Mouse (Mus musculus): Measurements from ENCODE around the gene Hmcn1. TPM values are rescaled to one million over a fixed set of nuclear protein-coding genes. Genes with fewer than 3 reads are reported as not detected.

Gene Hmcn1
- polyA plus RNA-seq, 1 experiment from 2014 or later = 14.2 TPM

DNA sequence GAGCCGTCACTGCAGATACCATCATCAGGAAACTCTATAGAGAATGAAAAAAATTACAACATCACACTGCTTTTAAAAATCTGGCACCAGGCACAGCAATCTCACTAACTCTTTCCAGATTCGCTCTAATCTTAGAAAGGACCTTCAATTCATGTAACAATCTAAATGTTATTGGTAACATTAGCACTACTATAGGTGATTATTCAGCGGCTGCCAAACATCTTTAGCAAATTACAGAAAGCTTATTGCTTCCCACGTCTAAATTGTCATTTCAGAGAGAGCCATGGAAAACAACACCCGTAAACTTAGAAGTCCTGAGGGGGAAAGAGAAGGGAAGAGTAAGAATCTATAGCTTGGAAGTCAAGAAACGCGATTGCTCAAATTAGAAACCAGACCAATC lies 163.4 kb downstream of the Hmcn1 start:
- Histone ChIP-seq H3K4me3 (no peak overlapping the region), H3K9me3 (replicated peaks) (no peaks in the 10 kb centered on the region), H3K36me3 (no peaks in the 10 kb centered on the region), H3K4me1 (peaks cover 14% of the 10 kb centered on the region), H3K27me3 (ENCODE audit: low read depth, poor library complexity, severe bottlenecking) (peaks cover 3% of the 10 kb centered on the region; the same call in 1 of the 2 replicates), H3K27ac (no peak overlapping the region)
- WGBS = 46% methylated on average over 7 of the region's 7 CpGs
- no peak for DNase-seq (ENCODE audit: low spot score)

DNA sequence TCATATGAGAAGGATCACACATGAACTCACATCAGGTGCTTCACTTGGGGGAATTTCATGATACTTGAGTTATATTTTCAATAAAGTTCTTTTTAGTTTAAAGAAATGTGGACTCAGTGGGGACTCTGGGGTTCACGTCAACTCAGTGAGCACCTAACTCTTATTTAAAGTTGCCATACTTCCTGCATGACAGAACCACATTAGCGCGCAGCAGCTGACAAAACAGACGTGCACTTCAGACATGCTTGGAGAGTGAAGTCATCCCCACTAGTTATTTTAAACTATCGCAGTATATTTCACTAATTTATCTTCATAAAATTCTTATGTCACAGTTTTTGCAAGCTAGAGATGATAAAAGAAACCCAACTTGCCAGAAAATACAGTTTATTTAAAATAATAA lies 166.1 kb downstream of the Hmcn1 start:
- no peak overlapping the region for H3K4me3 ChIP-seq
- H3K27ac ChIP-seq = no peak overlapping the region
- no peak for DNase-seq (ENCODE audit: low spot score)
- peaks cover 14% of the 10 kb centered on the region for H3K4me1 ChIP-seq
- H3K9me3 ChIP-seq (replicated peaks) = no peaks in the 10 kb centered on the region
- H3K27me3 ChIP-seq (ENCODE audit: low read depth, poor library complexity, severe bottlenecking) = peaks cover 3% of the 10 kb centered on the region; the same call in 1 of the 2 replicates
- no peaks in the 10 kb centered on the region for H3K36me3 ChIP-seq
- 81% methylated on average over 5 of the region's 5 CpGs for WGBS

DNA sequence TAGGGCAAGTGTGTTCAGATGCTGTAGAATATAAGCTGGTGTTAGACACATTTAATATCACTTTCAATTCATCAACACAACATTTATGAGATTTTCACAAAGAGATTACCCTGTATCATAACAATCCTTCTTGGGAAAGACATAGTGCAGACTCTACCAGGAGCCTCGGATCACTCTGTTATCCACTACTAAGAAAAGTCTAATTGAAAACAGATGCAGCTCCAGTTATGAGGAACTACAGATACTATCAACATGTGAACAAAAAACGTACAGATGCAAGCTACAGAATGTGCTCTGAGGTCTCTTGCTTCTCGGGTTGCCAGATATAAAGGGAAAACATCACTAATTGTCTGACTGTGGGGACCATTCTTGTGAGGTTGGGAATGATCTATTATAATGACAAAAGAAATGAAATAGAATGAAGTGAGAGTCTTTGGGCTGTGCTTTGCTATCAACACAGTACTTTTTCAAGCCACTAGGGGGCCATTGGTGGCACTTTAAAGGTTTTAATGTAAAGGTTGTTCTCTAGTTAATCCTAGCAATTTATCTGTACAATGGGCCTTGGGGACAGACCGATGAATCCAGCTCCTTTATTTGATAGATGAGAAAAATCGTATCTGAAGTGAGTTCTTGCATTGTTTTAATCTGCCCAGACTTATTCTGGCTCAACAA lies 168.8 kb downstream of the Hmcn1 start:
- no peak overlapping the region for H3K4me3 ChIP-seq
- no peaks in the 10 kb centered on the region for H3K36me3 ChIP-seq
- H3K27ac ChIP-seq = no peak overlapping the region
- DNase-seq (ENCODE audit: low spot score) = no peak
- H3K4me1 ChIP-seq = peaks cover 6% of the 10 kb centered on the region
- no peaks in the 10 kb centered on the region for H3K9me3 ChIP-seq (replicated peaks)
- peaks cover 3% of the 10 kb centered on the region; the same call in 1 of the 2 replicates for H3K27me3 ChIP-seq (ENCODE audit: low read depth, poor library complexity, severe bottlenecking)
- WGBS = 48% methylated on average over 5 of the region's 5 CpGs

DNA sequence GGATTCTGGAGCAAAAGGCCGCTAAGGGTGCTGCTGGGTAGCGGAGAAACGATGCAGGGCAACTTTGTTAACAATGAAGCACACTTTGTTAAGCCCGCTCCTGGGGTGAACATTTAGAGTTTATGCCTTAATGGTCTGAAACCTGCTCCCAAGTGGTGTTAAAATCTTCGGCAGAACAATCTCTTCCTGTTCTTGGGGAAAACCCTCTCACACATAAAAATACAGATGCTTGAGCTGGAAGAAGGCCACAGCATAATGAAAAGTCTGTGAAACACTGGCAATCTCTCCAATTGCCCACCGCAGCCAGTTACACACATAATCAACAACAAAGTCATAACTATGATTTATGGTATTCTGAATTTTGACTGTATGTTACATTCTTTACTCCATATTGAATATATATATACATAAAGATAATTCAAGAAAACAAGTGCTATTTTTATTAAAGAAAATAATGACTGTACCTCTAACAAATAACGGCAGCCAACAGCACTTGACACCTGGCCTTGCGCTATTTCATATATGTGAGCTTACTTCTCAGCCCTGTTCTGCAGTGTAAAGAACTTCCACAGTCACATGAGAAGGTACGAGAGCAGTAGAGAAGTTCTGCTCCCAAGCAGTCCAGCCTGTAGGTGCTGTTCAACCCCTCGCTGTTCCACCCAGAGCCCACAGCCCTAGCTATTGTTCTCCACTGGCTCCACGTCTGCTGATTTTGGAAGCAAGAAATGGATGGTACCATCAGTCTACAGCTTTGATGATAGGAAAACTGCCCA lies 177.0 kb downstream of the Hmcn1 start:
- no peaks in the 10 kb centered on the region for H3K27me3 ChIP-seq (ENCODE audit: low read depth, poor library complexity, severe bottlenecking)
- H3K9me3 ChIP-seq (replicated peaks) = no peaks in the 10 kb centered on the region
- H3K36me3 ChIP-seq = peaks cover 15% of the 10 kb centered on the region; the same call in 1 of the 2 replicates
- 86% methylated on average over 11 of the region's 11 CpGs for WGBS
- no peak for DNase-seq (ENCODE audit: low spot score)
- no peak overlapping the region for H3K4me3 ChIP-seq
- H3K27ac ChIP-seq = no peak overlapping the region; the same call in 1 of the 2 replicates
- H3K4me1 ChIP-seq = 0 out of 2 replicates have a peak, but pooled peaks cover 8% of the 10 kb centered on the region

DNA sequence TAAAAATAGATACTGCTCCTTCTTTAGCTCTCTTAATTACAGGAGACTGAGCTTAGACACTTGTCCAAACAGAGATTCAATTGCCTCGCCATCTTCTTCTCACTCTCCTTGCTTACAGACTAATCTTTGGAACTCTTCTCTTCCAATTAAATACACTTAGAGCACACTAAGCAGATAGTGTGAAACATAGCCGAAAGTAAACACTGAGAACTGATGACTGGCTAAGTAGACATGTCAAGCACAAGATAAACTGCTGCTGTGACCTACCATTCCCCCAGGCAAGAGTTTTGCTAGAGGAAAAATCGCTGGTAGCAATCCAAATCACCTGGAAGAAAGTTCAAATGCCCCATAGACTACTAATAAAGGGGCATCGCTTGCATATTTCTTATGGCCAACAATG lies 178.3 kb downstream of the Hmcn1 start:
- Histone ChIP-seq H3K36me3 (peaks cover 15% of the 10 kb centered on the region; the same call in 1 of the 2 replicates), H3K4me1 (0 out of 2 replicates have a peak, but pooled peaks cover 8% of the 10 kb centered on the region), H3K27ac (no peak overlapping the region), H3K9me3 (replicated peaks) (no peaks in the 10 kb centered on the region), H3K4me3 (no peak overlapping the region), H3K27me3 (ENCODE audit: low read depth, poor library complexity, severe bottlenecking) (no peaks in the 10 kb centered on the region)
- no peak for DNase-seq (ENCODE audit: low spot score)
- WGBS = 67% methylated on average over 4 of the region's 4 CpGs

DNA sequence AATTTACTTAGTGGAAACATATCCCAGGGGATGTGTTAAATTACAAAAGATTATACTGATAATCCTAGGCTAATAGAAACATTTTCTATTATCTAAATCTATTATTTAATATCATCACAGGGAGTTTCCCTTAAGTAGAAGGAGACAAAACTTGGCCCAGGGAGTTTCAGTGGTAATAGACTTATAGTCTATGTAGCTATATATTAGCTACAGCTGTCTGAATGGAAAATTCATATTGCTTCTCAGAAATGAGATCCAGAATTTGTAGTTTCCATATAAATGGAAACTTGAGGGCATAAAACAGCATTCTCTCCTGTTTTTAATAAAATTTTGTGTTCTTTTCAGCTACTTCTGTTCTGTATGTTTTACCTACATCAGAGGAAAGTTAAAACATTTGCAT lies 179.9 kb downstream of the Hmcn1 start:
- Histone ChIP-seq H3K4me3 (no peak overlapping the region), H3K36me3 (peaks cover 17% of the 10 kb centered on the region; the same call in 1 of the 2 replicates), H3K27ac (no peak overlapping the region), H3K9me3 (replicated peaks) (no peaks in the 10 kb centered on the region), H3K27me3 (ENCODE audit: low read depth, poor library complexity, severe bottlenecking) (no peaks in the 10 kb centered on the region), H3K4me1 (0 out of 2 replicates have a peak, but pooled peaks cover 8% of the 10 kb centered on the region)
- DNase-seq (ENCODE audit: low spot score) = no peak

DNA sequence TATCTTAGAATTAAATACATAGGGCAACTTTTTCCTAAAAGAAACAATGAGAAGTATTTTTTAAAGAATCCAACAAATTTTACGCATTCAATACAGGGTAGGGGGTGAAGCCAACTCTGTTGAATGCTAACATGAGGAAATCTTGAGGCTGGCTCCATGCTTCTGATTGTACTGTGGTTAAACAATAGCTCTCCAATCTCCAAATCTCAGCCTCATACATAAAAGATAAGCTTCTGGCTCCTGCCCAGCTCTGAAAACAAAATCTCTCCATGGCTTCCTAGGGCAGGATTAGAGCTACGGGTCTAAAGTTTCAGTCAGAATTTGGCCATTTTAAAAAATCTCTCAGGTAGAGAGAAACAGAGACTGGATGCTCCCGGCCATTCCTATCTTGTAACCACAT lies 186.4 kb downstream of the Hmcn1 start:
- H3K27ac ChIP-seq = no peak overlapping the region
- no peaks in the 10 kb centered on the region for H3K9me3 ChIP-seq (replicated peaks)
- H3K36me3 ChIP-seq = peaks cover 22% of the 10 kb centered on the region
- 94% methylated on average over 3 of the region's 3 CpGs for WGBS
- H3K4me1 ChIP-seq = no peaks in the 10 kb centered on the region
- H3K4me3 ChIP-seq = no peak overlapping the region
- no peaks in the 10 kb centered on the region for H3K27me3 ChIP-seq (ENCODE audit: low read depth, poor library complexity, severe bottlenecking)
- DNase-seq (ENCODE audit: low spot score) = no peak

DNA sequence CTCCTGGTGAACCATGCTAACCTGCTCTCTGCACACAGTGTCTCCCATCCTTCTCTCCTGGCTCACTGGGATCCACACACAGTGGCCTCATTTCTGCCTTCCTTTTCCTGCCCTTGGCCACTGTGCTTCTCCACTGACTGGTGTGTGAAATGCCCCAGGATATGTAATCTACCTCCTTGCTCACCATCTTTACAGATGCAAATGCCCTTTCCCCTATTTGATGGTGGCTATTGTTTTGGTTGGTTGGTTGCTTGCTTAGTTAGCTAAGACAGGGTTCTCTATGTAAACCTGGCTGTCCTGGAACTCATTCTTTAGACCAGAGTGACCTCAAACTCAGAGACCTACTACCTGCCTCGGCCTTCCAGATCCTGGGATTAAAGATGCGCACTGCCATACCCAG lies 187.8 kb downstream of the Hmcn1 start:
- no peaks in the 10 kb centered on the region for H3K9me3 ChIP-seq (replicated peaks)
- WGBS = 94% methylated on average over 2 of the region's 2 CpGs
- DNase-seq (ENCODE audit: low spot score) = no peak
- H3K4me3 ChIP-seq = no peak overlapping the region
- peaks cover 25% of the 10 kb centered on the region for H3K36me3 ChIP-seq
- H3K27me3 ChIP-seq (ENCODE audit: low read depth, poor library complexity, severe bottlenecking) = no peaks in the 10 kb centered on the region
- H3K27ac ChIP-seq = no peak overlapping the region
- H3K4me1 ChIP-seq = no peaks in the 10 kb centered on the region

DNA sequence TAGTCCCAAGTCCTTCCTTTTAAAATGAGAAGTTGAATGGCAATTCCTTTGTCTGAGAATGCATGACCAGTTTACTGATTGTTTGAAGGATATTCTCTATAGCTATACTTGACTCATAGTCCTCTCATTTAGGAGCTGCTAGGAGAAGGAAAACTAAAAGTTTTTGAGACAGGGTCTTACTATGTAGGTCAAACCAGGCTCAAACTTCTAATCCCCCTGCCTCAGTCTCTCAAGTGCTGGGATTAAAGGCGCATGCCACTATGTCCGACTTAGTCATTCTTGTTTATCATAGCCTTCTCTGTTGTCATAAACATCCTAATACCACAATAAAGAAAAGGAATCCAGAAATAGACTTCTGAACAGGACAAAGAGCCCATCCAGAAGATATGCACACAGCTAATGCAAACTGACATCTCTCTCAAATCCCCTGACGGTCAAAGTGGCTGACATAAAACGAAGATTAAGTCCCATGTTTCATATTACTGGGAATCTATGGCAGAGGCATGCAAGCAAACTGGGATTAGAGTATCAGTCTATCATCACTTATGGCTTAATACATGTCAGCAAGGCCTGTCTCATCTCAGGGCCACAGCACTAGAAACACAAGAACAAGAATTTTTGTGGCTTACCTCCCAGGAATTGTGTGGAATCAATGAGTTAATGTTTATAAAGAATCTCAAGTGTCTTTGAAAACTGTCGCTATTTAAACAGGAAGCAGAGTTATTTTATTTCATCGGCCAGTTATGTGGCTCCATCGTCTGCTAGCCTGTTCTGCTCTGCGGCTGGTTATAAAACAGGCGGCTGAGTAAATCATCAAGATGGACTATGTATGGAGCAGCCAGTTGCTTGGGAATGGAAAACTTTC lies 188.8 kb downstream of the Hmcn1 start:
- H3K27me3 ChIP-seq (ENCODE audit: low read depth, poor library complexity, severe bottlenecking) = no peaks in the 10 kb centered on the region
- peaks cover 22% of the 10 kb centered on the region for H3K36me3 ChIP-seq
- no peak overlapping the region for H3K4me3 ChIP-seq
- H3K27ac ChIP-seq = no peak overlapping the region
- DNase-seq (ENCODE audit: low spot score) = no peak
- 84% methylated on average over 9 of the region's 9 CpGs for WGBS
- H3K9me3 ChIP-seq (replicated peaks) = no peaks in the 10 kb centered on the region
- no peaks in the 10 kb centered on the region for H3K4me1 ChIP-seq

DNA sequence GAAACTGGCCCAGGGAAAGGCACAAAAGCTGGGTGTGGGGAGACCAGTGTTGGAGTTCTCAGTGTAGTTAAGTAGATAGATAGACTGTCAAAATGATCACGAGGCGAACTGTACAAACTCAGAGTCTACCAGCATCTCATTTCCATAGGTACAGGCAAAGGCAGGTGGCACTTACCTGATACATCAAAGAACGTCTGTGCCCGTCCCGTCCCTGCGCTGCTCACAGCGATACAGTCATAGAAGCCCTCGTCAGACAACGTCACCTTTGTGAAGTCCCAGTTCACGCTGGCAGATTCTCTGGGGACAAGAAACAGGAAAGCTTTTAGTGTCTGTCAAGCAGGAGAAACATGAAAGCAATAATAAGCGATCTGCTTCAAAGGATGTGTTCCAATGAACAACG lies 190.6 kb downstream of the Hmcn1 start:
- Histone ChIP-seq H3K4me3 (no peak overlapping the region), H3K27me3 (ENCODE audit: low read depth, poor library complexity, severe bottlenecking) (no peaks in the 10 kb centered on the region), H3K36me3 (peaks cover 31% of the 10 kb centered on the region), H3K9me3 (replicated peaks) (no peaks in the 10 kb centered on the region), H3K27ac (no peak overlapping the region), H3K4me1 (no peaks in the 10 kb centered on the region)
- no peak for DNase-seq (ENCODE audit: low spot score)
- 91% methylated on average over 12 of the region's 12 CpGs for WGBS

DNA sequence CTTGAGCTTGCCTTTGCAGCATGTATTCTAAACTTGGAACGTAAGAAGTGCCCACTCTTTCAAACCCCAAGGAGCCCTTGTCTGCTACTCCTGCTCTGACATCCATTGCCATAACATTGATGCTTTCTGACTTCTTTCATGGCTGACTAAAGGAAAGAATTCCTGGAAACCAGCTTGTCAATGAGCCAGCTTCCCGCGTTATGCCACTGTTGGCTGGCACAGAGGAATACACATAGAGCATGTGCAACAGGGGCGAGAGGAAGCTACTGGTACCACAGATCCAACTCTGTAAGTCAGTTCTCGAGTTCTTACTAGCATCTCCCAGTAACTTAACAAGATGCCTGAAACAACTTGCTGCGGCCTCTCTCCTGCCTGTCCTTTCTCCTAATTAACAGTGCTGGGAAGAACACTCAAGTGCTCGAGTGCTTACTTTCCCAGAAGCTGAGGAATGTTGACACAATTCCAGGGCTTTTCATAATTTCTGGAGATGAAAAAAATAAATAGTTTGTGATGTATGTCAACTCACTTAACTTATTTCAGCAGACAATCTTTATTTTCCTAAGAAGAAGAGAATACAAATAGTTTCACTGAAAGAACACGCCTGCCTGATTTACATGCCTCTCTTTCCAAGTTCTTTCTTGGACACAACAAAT lies 192.5 kb downstream of the Hmcn1 start:
- H3K36me3 ChIP-seq = peaks cover 43% of the 10 kb centered on the region

DNA sequence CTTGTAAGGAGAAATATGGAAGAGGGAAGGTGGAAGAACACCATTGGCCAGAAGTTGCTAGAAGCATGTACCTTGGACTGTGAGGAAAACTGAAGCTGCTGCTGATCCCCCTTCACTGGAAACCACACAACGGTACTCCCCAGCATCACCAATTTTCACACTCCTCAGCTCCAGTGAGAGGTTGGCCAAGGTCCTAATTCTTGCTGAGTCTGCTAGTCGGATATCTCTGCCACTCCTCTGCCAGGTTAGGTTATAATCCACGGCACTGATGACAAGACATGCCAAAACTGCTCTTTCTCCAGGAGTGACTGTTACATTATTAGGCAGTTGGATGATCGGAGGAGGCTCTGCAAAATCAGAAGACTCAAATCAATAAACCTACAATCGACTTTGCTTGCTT lies 194.6 kb downstream of the Hmcn1 start:
- no peak for DNase-seq (ENCODE audit: low spot score)
- H3K9me3 ChIP-seq (replicated peaks) = no peaks in the 10 kb centered on the region
- H3K4me1 ChIP-seq = no peaks in the 10 kb centered on the region
- 96% methylated on average over 5 of the region's 5 CpGs for WGBS
- peaks cover 46% of the 10 kb centered on the region for H3K36me3 ChIP-seq
- no peak overlapping the region for H3K4me3 ChIP-seq
- no peaks in the 10 kb centered on the region for H3K27me3 ChIP-seq (ENCODE audit: low read depth, poor library complexity, severe bottlenecking)
- H3K27ac ChIP-seq = no peak overlapping the region

More for the DNA sequence above, 192.5 kb downstream of the Hmcn1 start:
- Histone ChIP-seq H3K4me3 (no peak overlapping the region), H3K9me3 (replicated peaks) (no peaks in the 10 kb centered on the region), H3K27ac (no peak overlapping the region), H3K4me1 (no peaks in the 10 kb centered on the region), H3K27me3 (ENCODE audit: low read depth, poor library complexity, severe bottlenecking) (no peaks in the 10 kb centered on the region)
- no peak for DNase-seq (ENCODE audit: low spot score)
- 90% methylated on average over 8 of the region's 8 CpGs for WGBS
